In genomic region chr3:69178365-69179004, GRCm38 (mm10) we compare ENCODE assay signal across 19 mouse cellular contexts. TPM values are rescaled to one million over a fixed set of nuclear protein-coding genes. Genes with fewer than 3 reads are reported as not detected.
DNase-seq lines count a peak whose midpoint lies in the region; ATAC-seq lines count a peak whose summit lies in the region.
"Had no signal": no experiment of that assay in that cellular context is flagged by ENCODE, and none has a peak within 500 bp of the region (broad histone marks: within the 10 kb centered on the region; RNA-seq: fewer than 3 reads in every experiment).

No protein-coding gene starts in this region.

- no peaks in the 10 kb centered on the region for H3K36me3 ChIP-seq in megakaryocyte, embryonic 14.5 days (replicated peaks; ENCODE audit: low read length)
- H3K36me3 ChIP-seq in forebrain, embryonic 15.5 days, result no peaks in the 10 kb centered on the region
- H3K36me3 ChIP-seq in midbrain, embryonic 13.5 days, result no peaks in the 10 kb centered on the region
- H3K36me3 ChIP-seq: heart, embryonic 10.5 days; limb, embryonic 15.5 days had no signal

- H3K4me2 ChIP-seq in forebrain, embryonic 15.5 days (replicated peaks), result peak overlapping the region; percentile 18
- H3K4me2 ChIP-seq in midbrain, embryonic 13.5 days (replicated peaks), result peak overlapping the region; percentile 29
- H3K4me2 ChIP-seq: limb, embryonic 15.5 days; lung, embryonic 14.5 days had no signal

- H3K4me3 ChIP-seq in megakaryocyte, embryonic 14.5 days (replicated peaks), result peak overlapping the region; percentile 1
- H3K4me3 ChIP-seq in forebrain, embryonic 15.5 days, result no peak overlapping the region
- no peak overlapping the region for H3K4me3 ChIP-seq in midbrain, embryonic 13.5 days (replicated peaks)
- H3K4me3 ChIP-seq: heart, embryonic 10.5 days; limb, embryonic 15.5 days had no signal

- 16% methylated on average over 14 of the region's 14 CpGs for WGBS in forebrain, embryonic 15.5 days
- 25% methylated on average over 14 of the region's 14 CpGs for WGBS in midbrain, embryonic 13.5 days

- H3K27me3 ChIP-seq in megakaryocyte, embryonic 14.5 days (replicated peaks), result peaks cover 8% of the 10 kb centered on the region
- no peaks in the 10 kb centered on the region for H3K27me3 ChIP-seq in forebrain, embryonic 15.5 days
- 0 out of 2 replicates have a peak, but pooled peaks cover 4% of the 10 kb centered on the region for H3K27me3 ChIP-seq in midbrain, embryonic 13.5 days
- H3K27me3 ChIP-seq: limb, embryonic 15.5 days had no signal

- ATAC-seq in megakaryocyte, adult 5-6 weeks (ENCODE audit: poor library complexity, severe bottlenecking), result no peak
- peak; percentile 92 for ATAC-seq in forebrain, embryonic 15.5 days (replicated peaks)
- ATAC-seq in midbrain, embryonic 13.5 days, result peak; percentile 79

- H3K27ac ChIP-seq in forebrain, embryonic 15.5 days (replicated peaks), result no peak overlapping the region; the same call in 1 of the 2 replicates
- H3K27ac ChIP-seq in midbrain, embryonic 13.5 days, result no peak overlapping the region
- H3K27ac ChIP-seq: heart, embryonic 10.5 days; limb, embryonic 15.5 days had no signal

- H3K4me1 ChIP-seq in megakaryocyte, embryonic 14.5 days, result peaks cover 16% of the 10 kb centered on the region
- peaks cover 22% of the 10 kb centered on the region for H3K4me1 ChIP-seq in forebrain, embryonic 15.5 days
- H3K4me1 ChIP-seq in midbrain, embryonic 13.5 days (replicated peaks), result peaks cover 21% of the 10 kb centered on the region
- H3K4me1 ChIP-seq: heart, embryonic 10.5 days; limb, embryonic 15.5 days had no signal

- no peaks in the 10 kb centered on the region for H3K9me3 ChIP-seq in megakaryocyte, embryonic 14.5 days
- no peaks in the 10 kb centered on the region for H3K9me3 ChIP-seq in forebrain, embryonic 15.5 days
- no peaks in the 10 kb centered on the region for H3K9me3 ChIP-seq in midbrain, embryonic 13.5 days
- H3K9me3 ChIP-seq: heart, embryonic 10.5 days; limb, embryonic 15.5 days had no signal

- no peak overlapping the region for H3K9ac ChIP-seq in forebrain, embryonic 15.5 days (replicated peaks)
- no peak overlapping the region for H3K9ac ChIP-seq in midbrain, embryonic 13.5 days (replicated peaks)
- H3K9ac ChIP-seq: limb, embryonic 15.5 days; lung, embryonic 14.5 days had no signal

- intact Hi-C loops in gastrocnemius, postnatal 36 days (cut with DNase I), result no loop called here

- DNase-seq in retina, postnatal 7 days (ENCODE audit: low read depth, low spot score), result peak; percentile 14
- no peak for DNase-seq in frontal cortex, postnatal 10 days (ENCODE audit: low spot score in 2 of 2)
- DNase-seq in gastrocnemius, postnatal 36 days, result no peak
- DNase-seq in testis, postnatal 10 days (ENCODE audit: low spot score), result no peak
- DNase-seq: adrenal gland, postnatal 10 days; heart, postnatal 36 days; kidney, adult 11 months; lung, embryonic 14.5 days had no signal

RNA-seq across cellular contexts. Expression of gene Arl14, which starts 43.7 kb away (rescaled TPM):
- not detected in 2 replicates for polyA plus RNA-seq in megakaryocyte, embryonic 14.5 days (2012; ENCODE audit: insufficient read depth, low replicate concordance)
- total RNA-seq in megakaryocyte, adult 5-6 weeks (2015), result 0.41 TPM in 1 of 2 replicates, not detected in the other
- total RNA-seq in megakaryocyte, adult 5-6 weeks (2017), result not detected in 2 replicates
- polyA plus RNA-seq in forebrain, embryonic 15.5 days (2015; fragmentation: Nextera tagmentation; extraction: Ambion mirVana), result not detected in 2 replicates
- polyA plus RNA-seq in midbrain, embryonic 13.5 days (2015; fragmentation: Nextera tagmentation; extraction: Ambion mirVana), result not detected in 2 replicates
- not detected for total RNA-seq in gastrocnemius, postnatal 36 days (2021)
- total RNA-seq: adrenal gland, postnatal 10 days; common myeloid progenitor, adult 5-6 weeks; ES-E14; heart, postnatal 36 days had no signal
- polyA plus RNA-seq: C2C12; heart, embryonic 10.5 days; limb, embryonic 15.5 days; neural tube, embryonic 11.5 days; testis, adult 2 months had no signal

RNA-seq across cellular contexts. Expression of gene Kpna4, which starts 51.6 kb away (rescaled TPM):
- 4.2 and 5.1 TPM in 2 replicates for polyA plus RNA-seq in megakaryocyte, embryonic 14.5 days (2012; ENCODE audit: insufficient read depth, low replicate concordance)
- total RNA-seq in megakaryocyte, adult 5-6 weeks (2015), result 65.3 and 67.4 TPM in 2 replicates
- 49.2 and 50.2 TPM in 2 replicates for total RNA-seq in megakaryocyte, adult 5-6 weeks (2017)
- 41.9 and 42.9 TPM in 2 replicates for polyA plus RNA-seq in forebrain, embryonic 15.5 days (2015; fragmentation: Nextera tagmentation; extraction: Ambion mirVana)
- 35.4 and 38.6 TPM in 2 replicates for polyA plus RNA-seq in midbrain, embryonic 13.5 days (2015; fragmentation: Nextera tagmentation; extraction: Ambion mirVana)
- total RNA-seq in gastrocnemius, postnatal 36 days (2021), result 100 to 1,000 TPM; 103 to 111 TPM
